Mouse (Mus musculus) midbrain, embryonic 10.5 days (tissue): ENCODE measurements around the gene Slc6a18. TPM values are rescaled to one million over a fixed set of nuclear protein-coding genes. Genes with fewer than 3 reads are reported as not detected.

Experiments
- DNase-seq: peaks from one replicate; pipeline ENCODE4 v3.0.0-alpha.2; 2017; ENCODE audit warnings: low spot score
- H3K27ac ChIP-seq: fragments of 300-500 bp; sonication (generic); replicated peaks from 2 replicates; pipeline ENCODE4 v1.5.1; 2016; ENCODE audit warnings: mild to moderate bottlenecking
- H3K27me3 ChIP-seq: fragments of 300-500 bp; sonication (generic); 2 replicates; pipeline ENCODE4 v1.6.1; 2016; ENCODE audit warnings: low read depth, mild to moderate bottlenecking; ENCODE audit not compliant: poor library complexity, severe bottlenecking
- H3K36me3 ChIP-seq: fragments of 300-500 bp; sonication (generic); 2 replicates; pipeline ENCODE4 v1.6.1; 2016; ENCODE audit warnings: mild to moderate bottlenecking, moderate library complexity
- H3K4me1 ChIP-seq: fragments of 300-500 bp; sonication (generic); 2 replicates; pipeline ENCODE4 v1.6.1; 2016
- H3K4me3 ChIP-seq: fragments of 300-500 bp; sonication (generic); 2 replicates; pipeline ENCODE4 v1.5.1; 2016; ENCODE audit warnings: mild to moderate bottlenecking, moderate library complexity
- H3K9me3 ChIP-seq: fragments of 300-500 bp; sonication (generic); replicated peaks from 2 replicates; pipeline ENCODE4 v1.6.1; 2016; ENCODE audit warnings: mild to moderate bottlenecking
- WGBS: fragments of 180-500 bp; shearing (Covaris S2); methylation state at CpG from one replicate; pipeline ENCODE4 v1.1.7; 2016; 5-methylcytosine and 5-hydroxymethylcytosine counted together
- polyA plus RNA-seq: library from polyadenylated mRNA; unstranded; fragments of >200 nt; fragmentation: Nextera tagmentation; extraction: Ambion mirVana; gene quantifications from 2 replicates; pipeline ENCODE4 v1.2.1, GENCODE M21; 2016

Slc6a18 gene
- polyA plus RNA-seq, 1 experiment from 2014 or later: not detected

GRCm38 (mm10) chr13:73626745-73627549, 50.9 kb downstream of the Slc6a18 start, which contains the start of gene Tert:
Tert (plus strand) TSS chr13:73626911.
- Histone ChIP-seq H3K4me1 (peaks cover 21% of the 10 kb centered on the region), H3K9me3 (no peaks in the 10 kb centered on the region), H3K4me3 (peak within 1 kb of the TSS; percentile 73), H3K27me3 (peaks cover 11% of the 10 kb centered on the region), H3K36me3 (peaks cover 4% of the 10 kb centered on the region), H3K27ac (peak within 1 kb of the TSS; percentile 85)
- DNase-seq: peak; percentile 67
- WGBS: 11% methylated on average over 47 of the region's 47 CpGs

GRCm38 (mm10) chr13:73626410-73626744, 51.4 kb downstream of the Slc6a18 start:
- peak overlapping the region; percentile 85 for H3K27ac ChIP-seq
- 46% methylated on average over 6 of the region's 6 CpGs for WGBS

GRCm38 (mm10) chr13:73620637-73621036, 57.2 kb downstream of the Slc6a18 start:
- DNase-seq: no peak
- Histone ChIP-seq H3K27ac (no peak overlapping the region), H3K36me3 (peaks cover 66% of the 10 kb centered on the region), H3K4me1 (no peaks in the 10 kb centered on the region), H3K4me3 (no peak overlapping the region), H3K9me3 (no peaks in the 10 kb centered on the region), H3K27me3 (no peaks in the 10 kb centered on the region)
- WGBS: 73% methylated on average over 6 of the region's 6 CpGs

More at GRCm38 (mm10) chr13:73626410-73626744, 51.4 kb downstream of the Slc6a18 start:
- H3K36me3 ChIP-seq: peaks cover 10% of the 10 kb centered on the region
- no peak for DNase-seq
- H3K4me1 ChIP-seq: peaks cover 21% of the 10 kb centered on the region
- H3K9me3 ChIP-seq: no peaks in the 10 kb centered on the region
- H3K4me3 ChIP-seq: peak overlapping the region; percentile 73
- H3K27me3 ChIP-seq: peaks cover 11% of the 10 kb centered on the region

- no peak for DNase-seq
- no peaks in the 10 kb centered on the region for H3K4me1 ChIP-seq
- no peaks in the 10 kb centered on the region for H3K27me3 ChIP-seq
- H3K36me3 ChIP-seq: peaks cover 88% of the 10 kb centered on the region
- H3K4me3 ChIP-seq: no peak overlapping the region
- WGBS: 94% methylated on average over 5 of the region's 5 CpGs
- no peaks in the 10 kb centered on the region for H3K9me3 ChIP-seq
- no peak overlapping the region for H3K27ac ChIP-seq
Measured at GRCm38 (mm10) chr13:73618406-73618805, 59.4 kb downstream of the Slc6a18 start.

Other genes with a start within 250 kb of the Slc6a18 start
- 65.3 and 66.6 TPM in 2 replicates for gene Lpcat1, start 210.8 kb downstream of the Slc6a18 start, polyA plus RNA-seq
- 0.10 and 0.11 TPM in 2 replicates for gene Slc6a3, start 141.3 kb downstream of the Slc6a18 start, polyA plus RNA-seq
- 98.2 and 102 TPM in 2 replicates for gene Clptm1l, start 74.0 kb downstream of the Slc6a18 start, polyA plus RNA-seq
- 5.0 and 5.7 TPM in 2 replicates for gene Tert, start 51.1 kb downstream of the Slc6a18 start, polyA plus RNA-seq
- 0.10 and 0.15 TPM in 2 replicates for gene Slc6a19, start 26.8 kb upstream of the Slc6a18 start, polyA plus RNA-seq
- 47.8 and 52.5 TPM in 2 replicates for gene Slc12a7, start 55.1 kb upstream of the Slc6a18 start, polyA plus RNA-seq
- 13.2 and 14.7 TPM in 2 replicates for gene Nkd2, start 169.6 kb upstream of the Slc6a18 start, polyA plus RNA-seq